Mouse (Mus musculus) MEL (cell line): ENCODE results near the gene Baiap2.

ENCODE experiments used
- CHD1 ChIP-seq: IDR thresholded peaks from 2 replicates; pipeline ENCODE4 v1.6.1; 2012; ENCODE audit warnings: low read depth, mild to moderate bottlenecking, inconsistent platforms, low read length, improper control_type of control experiment
- CTCF ChIP-seq, 3 experiments: IDR thresholded peaks in 2 of 3; conservative IDR thresholded peaks in 1 of 3; 2 replicates each; pipeline ENCODE4 v1.5.1; 2011 to 2012; ENCODE audit warnings: low read length in 3 of 3, low read depth in 2 of 3, mild to moderate bottlenecking in 2 of 3, improper control_type of control experiment in 1 of 3, inconsistent platforms in 1 of 3, mixed read lengths in 1 of 3, moderate library complexity in 1 of 3; ENCODE audit not compliant: control insufficient read depth in 1 of 3, insufficient read depth in 1 of 3, poor library complexity in 1 of 3, severe bottlenecking in 1 of 3
- EP300 ChIP-seq, 2 experiments: IDR thresholded peaks; 2 replicates each; pipeline ENCODE4 v1.6.1; 2011; ENCODE audit warnings: improper control_type of control experiment in 2 of 2, low read length in 2 of 2, low read depth in 1 of 2, mild to moderate bottlenecking in 1 of 2
- GATA1 ChIP-seq: IDR thresholded peaks from 2 replicates; pipeline ENCODE4 v1.6.1; 2011; ENCODE audit warnings: low read depth, low read length, improper control_type of control experiment
- MAX ChIP-seq: IDR thresholded peaks from 2 replicates; pipeline ENCODE4 v1.6.1; 2011; ENCODE audit warnings: low read length, improper control_type of control experiment
- NRF1 ChIP-seq: IDR thresholded peaks from 2 replicates; pipeline ENCODE4 v1.6.1; 2014; ENCODE audit warnings: low read depth, mild to moderate bottlenecking, inconsistent platforms, low read length, improper control_type of control experiment, moderate library complexity; ENCODE audit not compliant: poor library complexity, insufficient read depth, severe bottlenecking
- POLR2AphosphoS2 ChIP-seq: IDR thresholded peaks from 2 replicates; pipeline ENCODE4 v1.6.1; 2011; ENCODE audit warnings: low read length, improper control_type of control experiment
- RAD21 ChIP-seq: IDR thresholded peaks from 2 replicates; pipeline ENCODE4 v1.6.1; 2011; ENCODE audit warnings: mild to moderate bottlenecking, low read depth, low read length, improper control_type of control experiment
- TAL1 ChIP-seq: IDR thresholded peaks from 2 replicates; pipeline ENCODE4 v1.6.1; 2012; ENCODE audit warnings: mild to moderate bottlenecking, inconsistent platforms, low read length, moderate library complexity, mixed read lengths
- TCF12 ChIP-seq: IDR thresholded peaks from 2 replicates; pipeline ENCODE4 v1.6.1; 2014; ENCODE audit warnings: low read depth, mild to moderate bottlenecking, inconsistent platforms, low read length, improper control_type of control experiment, moderate library complexity
- ZMIZ1 ChIP-seq: IDR thresholded peaks from 2 replicates; pipeline ENCODE4 v1.6.1; 2012; ENCODE audit warnings: low read depth, mild to moderate bottlenecking, inconsistent platforms, low read length, improper control_type of control experiment, moderate library complexity

GRCm38 (mm10) chr11:119937216-119937615 is 5.3 kb upstream of the Baiap2 start:
- TF ChIP-seq CTCF (IDR thresholded peaks at IDR 0.05 in 2 of 3, conservative IDR thresholded peaks at IDR 0.05 in 1 of 3; ENCODE audit: control insufficient read depth in 1 of 3, insufficient read depth in 1 of 3, low read depth in 2 of 3, low read length in 3 of 3, poor library complexity in 1 of 3, severe bottlenecking in 1 of 3): no peak
- no peak for TF ChIP-seq TAL1
- TF ChIP-seq POLR2AphosphoS2: no peak
- no peak for TF ChIP-seq RAD21
- TF ChIP-seq ZMIZ1: no peak
- no peak for TF ChIP-seq MAX
- no peak for TF ChIP-seq EP300 (IDR thresholded peaks at IDR 0.05; ENCODE audit: low read depth in 1 of 2, low read length in 2 of 2)
- no peak for TF ChIP-seq TCF12
- TF ChIP-seq NRF1: no peak
- no peak for TF ChIP-seq GATA1
- TF ChIP-seq CHD1: no peak
